Comparison of ENCODE assay signal across 9 mouse cellular contexts in genomic region chr7:72711193-72712131, GRCm38 (mm10).
DNase-seq lines count a peak whose midpoint lies in the region; ATAC-seq and TF ChIP-seq lines count a peak whose summit lies in the region.
"Had no signal": no experiment of that assay in that cellular context is flagged by ENCODE, and none has a peak within 500 bp of the region (broad histone marks: within the 10 kb centered on the region; RNA-seq: fewer than 3 reads in every experiment).

No protein-coding gene starts in this region.

- ATAC-seq in hindbrain, embryonic 11.5 days (ENCODE audit: low FRiP score): no peak
- no peak for ATAC-seq in hindbrain, embryonic 16.5 days
- ATAC-seq in lung, postnatal 0 days: peak; percentile 46; the same call in 1 of the 2 replicates
- no peak for ATAC-seq in forebrain, embryonic 13.5 days
- no peak for ATAC-seq in forebrain, postnatal 0 days
- ATAC-seq: inflammation-experienced regulatory T-cells, adult 6 months had no signal

- no peak overlapping the region for H3K27ac ChIP-seq in hindbrain, embryonic 11.5 days (ENCODE audit: low read depth, low read length)
- no peak overlapping the region for H3K27ac ChIP-seq in hindbrain, embryonic 16.5 days (ENCODE audit: low read depth, low read length)
- no peak overlapping the region for H3K27ac ChIP-seq in lung, postnatal 0 days (ENCODE audit: low read length)
- no peak overlapping the region for H3K27ac ChIP-seq in forebrain, embryonic 13.5 days
- no peak overlapping the region for H3K27ac ChIP-seq in forebrain, postnatal 0 days (ENCODE audit: low read depth, low read length)

- H3K9ac ChIP-seq in hindbrain, embryonic 11.5 days (ENCODE audit: low read depth, low read length): no peak overlapping the region
- no peak overlapping the region for H3K9ac ChIP-seq in hindbrain, embryonic 16.5 days (ENCODE audit: low read depth, low read length)
- H3K9ac ChIP-seq in lung, postnatal 0 days (replicated peaks; ENCODE audit: low read depth): no peak overlapping the region
- no peak overlapping the region for H3K9ac ChIP-seq in forebrain, embryonic 13.5 days
- H3K9ac ChIP-seq in forebrain, postnatal 0 days: no peak overlapping the region

- H3K9me3 ChIP-seq in hindbrain, embryonic 11.5 days (ENCODE audit: control insufficient read depth, low read length): no peaks in the 10 kb centered on the region
- H3K9me3 ChIP-seq in hindbrain, embryonic 16.5 days (ENCODE audit: control insufficient read depth, low read length): no peaks in the 10 kb centered on the region
- no peaks in the 10 kb centered on the region for H3K9me3 ChIP-seq in lung, postnatal 0 days (ENCODE audit: low read length)
- no peaks in the 10 kb centered on the region for H3K9me3 ChIP-seq in forebrain, embryonic 13.5 days (replicated peaks)
- no peaks in the 10 kb centered on the region for H3K9me3 ChIP-seq in forebrain, postnatal 0 days (ENCODE audit: low read length)

- DNase-seq in hindbrain, embryonic 11.5 days (ENCODE audit: low spot score): peak; percentile 23
- peak; percentile 55 for DNase-seq in embryo, embryonic 10 days (ENCODE audit: low spot score)
- DNase-seq in heart, postnatal 14 days: peak; percentile 17 to 42
- DNase-seq in lung, postnatal 0 days (ENCODE audit: low spot score): peak; percentile 16
- DNase-seq in left cerebral cortex, postnatal 36 days (ENCODE audit: low spot score in 2 of 2): no peak
- no peak for DNase-seq in forebrain, postnatal 0 days

- H3K36me3 ChIP-seq in hindbrain, embryonic 11.5 days (ENCODE audit: control insufficient read depth, insufficient read depth, low read length): no peaks in the 10 kb centered on the region
- no peaks in the 10 kb centered on the region for H3K36me3 ChIP-seq in hindbrain, embryonic 16.5 days (ENCODE audit: control insufficient read depth, insufficient read depth, low read length)
- H3K36me3 ChIP-seq in lung, postnatal 0 days (ENCODE audit: insufficient read depth, low read length): no peaks in the 10 kb centered on the region
- no peaks in the 10 kb centered on the region for H3K36me3 ChIP-seq in forebrain, embryonic 13.5 days (ENCODE audit: poor library complexity, severe bottlenecking)
- no peaks in the 10 kb centered on the region for H3K36me3 ChIP-seq in forebrain, postnatal 0 days (ENCODE audit: insufficient read depth)

- H3K4me3 ChIP-seq in hindbrain, embryonic 11.5 days (ENCODE audit: low read depth, low read length): no peak overlapping the region
- H3K4me3 ChIP-seq in hindbrain, embryonic 16.5 days (ENCODE audit: low read length): no peak overlapping the region
- H3K4me3 ChIP-seq in lung, postnatal 0 days (ENCODE audit: low read depth, low read length): no peak overlapping the region
- no peak overlapping the region for H3K4me3 ChIP-seq in forebrain, embryonic 13.5 days
- H3K4me3 ChIP-seq in forebrain, postnatal 0 days (ENCODE audit: low read depth, low read length): no peak overlapping the region

- TF ChIP-seq CTCF in lung, postnatal 0 days (IDR thresholded peaks at IDR 0.05): no peak
- TF ChIP-seq CTCF in forebrain, postnatal 0 days (IDR thresholded peaks at IDR 0.05; ENCODE audit: low read depth): no peak

- no peaks in the 10 kb centered on the region for H3K27me3 ChIP-seq in hindbrain, embryonic 11.5 days (ENCODE audit: control insufficient read depth, insufficient read depth, low read length)
- H3K27me3 ChIP-seq in hindbrain, embryonic 16.5 days (replicated peaks; ENCODE audit: control insufficient read depth, insufficient read depth, low read length): no peaks in the 10 kb centered on the region
- no peaks in the 10 kb centered on the region for H3K27me3 ChIP-seq in lung, postnatal 0 days (replicated peaks; ENCODE audit: insufficient read depth, low read length)
- no peaks in the 10 kb centered on the region for H3K27me3 ChIP-seq in forebrain, embryonic 13.5 days
- H3K27me3 ChIP-seq in forebrain, postnatal 0 days (ENCODE audit: insufficient read depth, low read length): no peaks in the 10 kb centered on the region

- intact Hi-C loops in heart, postnatal 14 days (cut with DNase I): no loop called here
- intact Hi-C loops in left cerebral cortex, postnatal 36 days (cut with DNase I): no loop called here

- H3K4me2 ChIP-seq in hindbrain, embryonic 11.5 days (replicated peaks; ENCODE audit: low read depth, low read length): no peak overlapping the region
- H3K4me2 ChIP-seq in hindbrain, embryonic 16.5 days (ENCODE audit: low read length): no peak overlapping the region
- no peak overlapping the region for H3K4me2 ChIP-seq in lung, postnatal 0 days (replicated peaks; ENCODE audit: low read depth, low read length)
- H3K4me2 ChIP-seq in forebrain, embryonic 13.5 days: no peak overlapping the region
- no peak overlapping the region for H3K4me2 ChIP-seq in forebrain, postnatal 0 days (ENCODE audit: low read depth)

- no peak for TF ChIP-seq EP300 in lung, postnatal 0 days (IDR thresholded peaks at IDR 0.05)

- no peaks in the 10 kb centered on the region for H3K4me1 ChIP-seq in hindbrain, embryonic 11.5 days (replicated peaks; ENCODE audit: control insufficient read depth, insufficient read depth, low read length)
- H3K4me1 ChIP-seq in hindbrain, embryonic 16.5 days (ENCODE audit: control insufficient read depth, insufficient read depth, low read depth, low read length): no peaks in the 10 kb centered on the region
- H3K4me1 ChIP-seq in lung, postnatal 0 days (ENCODE audit: insufficient read depth, low read depth, low read length): no peaks in the 10 kb centered on the region
- H3K4me1 ChIP-seq in forebrain, embryonic 13.5 days: no peaks in the 10 kb centered on the region
- no peaks in the 10 kb centered on the region for H3K4me1 ChIP-seq in forebrain, postnatal 0 days (ENCODE audit: insufficient read depth)

- WGBS in hindbrain, embryonic 11.5 days: 62% methylated on average over 8 of the region's 8 CpGs
- WGBS in hindbrain, embryonic 16.5 days: 60% methylated on average over 8 of the region's 8 CpGs
- 46% methylated on average over 8 of the region's 8 CpGs for WGBS in lung, postnatal 0 days
- WGBS in forebrain, embryonic 13.5 days: 75% methylated on average over 8 of the region's 8 CpGs
- WGBS in forebrain, postnatal 0 days: 73% methylated on average over 8 of the region's 8 CpGs

Comparison
In these comparisons a context has a peak if more than half of its experiments do, and no peak if none do; other contexts are left out.
1. DNase-seq: peak in hindbrain, embryonic 11.5 days (single experiment), embryo, embryonic 10 days (single experiment), heart, postnatal 14 days (2 of 2) and lung, postnatal 0 days (single experiment); none in left cerebral cortex, postnatal 36 days (0 of 2) and forebrain, postnatal 0 days (single experiment).